Mouse (Mus musculus): ENCODE data around the gene Pex1. TPM values are rescaled to one million over a fixed set of nuclear protein-coding genes. Genes with fewer than 3 reads are reported as not detected.
"Not testable (repeated sequence)": the region's sequence is repeated elsewhere in the genome, so short reads cannot be mapped to it uniquely, and the experiment has no call there.

Gene Pex1
- polyA plus RNA-seq, 1 experiment from 2014 or later: 15.2 TPM

DNA sequence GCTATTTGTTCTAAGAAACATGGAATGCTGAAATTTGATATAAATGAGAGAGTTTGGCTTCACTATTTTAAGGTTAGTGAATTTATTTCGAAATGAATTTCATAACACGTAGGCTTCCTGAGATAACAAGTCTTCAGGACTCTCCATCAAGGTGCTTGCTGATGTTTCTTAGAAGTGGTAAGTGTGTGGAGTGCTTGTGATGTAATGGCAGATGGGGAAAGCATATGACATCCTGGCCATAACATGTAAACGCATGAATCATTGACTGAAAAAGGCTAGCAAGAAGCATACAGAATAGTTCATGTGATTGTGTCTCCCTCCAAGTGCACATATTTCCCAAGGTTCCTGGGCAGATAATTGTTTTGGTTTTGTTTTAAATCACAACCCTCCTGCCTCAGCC is 4.9 kb downstream of the Pex1 start:
- no peak overlapping the region for H3K9ac ChIP-seq
- H3K4me1 ChIP-seq: peaks cover 5% of the 10 kb centered on the region; the same call in 1 of the 2 replicates
- WGBS: 87% methylated on average over 3 of the region's 3 CpGs
- H3K4me3 ChIP-seq: no peak overlapping the region
- H3K36me3 ChIP-seq: peaks cover 13% of the 10 kb centered on the region
- H3K4me2 ChIP-seq: no peak overlapping the region
- no peaks in the 10 kb centered on the region for H3K9me3 ChIP-seq
- no peak overlapping the region for H3K27ac ChIP-seq
- no peaks in the 10 kb centered on the region for H3K27me3 ChIP-seq
- no peak for ATAC-seq (ENCODE audit: insufficient number of reproducible peaks, low FRiP score, low TSS enrichment, low read depth)

- Histone ChIP-seq H3K27me3 (no peaks in the 10 kb centered on the region), H3K9ac (no peak overlapping the region), H3K4me1 (no peaks in the 10 kb centered on the region), H3K4me2 (no peak overlapping the region), H3K9me3 (no peaks in the 10 kb centered on the region), H3K4me3 (no peak overlapping the region), H3K27ac (no peak overlapping the region), H3K36me3 (peaks cover 42% of the 10 kb centered on the region)
- ATAC-seq (ENCODE audit: insufficient number of reproducible peaks, low FRiP score, low TSS enrichment, low read depth): no peak
- 95% methylated on average over 9 of the region's 9 CpGs for WGBS
Observed at GRCm38 (mm10) chr5:3607114-3607513, 11.2 kb downstream of the Pex1 start.

GRCm38 (mm10) chr5:3609241-3609640 is 13.4 kb downstream of the Pex1 start:
- no peak for ATAC-seq (ENCODE audit: insufficient number of reproducible peaks, low FRiP score, low TSS enrichment, low read depth)
- Histone ChIP-seq H3K36me3 (peaks cover 46% of the 10 kb centered on the region), H3K4me2 (no peak overlapping the region), H3K27me3 (no peaks in the 10 kb centered on the region), H3K27ac (no peak overlapping the region), H3K4me3 (no peak overlapping the region), H3K4me1 (no peaks in the 10 kb centered on the region), H3K9ac (no peak overlapping the region), H3K9me3 (no peaks in the 10 kb centered on the region)
- WGBS: 95% methylated on average over 7 of the region's 7 CpGs

- H3K9ac ChIP-seq; ATAC-seq (ENCODE audit: insufficient number of reproducible peaks, low FRiP score, low TSS enrichment, low read depth); H3K4me3 ChIP-seq; H3K9me3 ChIP-seq; H3K27ac ChIP-seq; H3K4me2 ChIP-seq; H3K27me3 ChIP-seq; H3K4me1 ChIP-seq: not testable (repeated sequence)
- H3K36me3 ChIP-seq: peaks cover 48% of the 10 kb centered on the region
- 94% methylated on average over 2 of the region's 2 CpGs for WGBS
Observed at GRCm38 (mm10) chr5:3611835-3612234, 16.0 kb downstream of the Pex1 start.

DNA sequence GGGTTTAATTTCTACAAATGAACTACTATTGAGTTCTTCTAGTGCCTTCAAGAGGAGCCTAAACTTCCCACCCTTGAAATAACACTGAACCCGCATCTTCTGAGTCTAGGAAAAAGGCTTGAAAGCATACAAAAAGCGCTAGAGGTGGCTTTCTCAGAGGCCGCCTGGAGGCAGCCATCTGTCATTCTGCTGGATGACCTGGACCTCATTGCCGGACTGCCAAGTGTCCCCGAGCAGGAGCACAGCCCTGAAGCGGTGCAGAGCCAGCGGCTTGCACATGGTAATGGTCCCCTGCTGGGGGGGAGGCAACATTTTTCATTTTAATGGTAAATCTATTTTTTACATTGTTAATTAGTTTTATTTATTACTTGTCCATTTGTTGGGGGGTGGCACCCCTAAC is 24.6 kb downstream of the Pex1 start:
- no peak overlapping the region for H3K9ac ChIP-seq
- ATAC-seq (ENCODE audit: insufficient number of reproducible peaks, low FRiP score, low TSS enrichment, low read depth): no peak
- H3K4me3 ChIP-seq: no peak overlapping the region
- no peaks in the 10 kb centered on the region for H3K9me3 ChIP-seq
- 85% methylated on average over 7 of the region's 7 CpGs for WGBS
- H3K27ac ChIP-seq: no peak overlapping the region
- H3K4me1 ChIP-seq: no peaks in the 10 kb centered on the region
- no peaks in the 10 kb centered on the region for H3K27me3 ChIP-seq
- H3K4me2 ChIP-seq: no peak overlapping the region
- H3K36me3 ChIP-seq: peaks cover 52% of the 10 kb centered on the region

- no peak overlapping the region for H3K4me3 ChIP-seq
- H3K27ac ChIP-seq: no peak overlapping the region
- WGBS: 79% methylated on average over 5 of the region's 5 CpGs
- no peak overlapping the region for H3K4me2 ChIP-seq
- no peak for ATAC-seq (ENCODE audit: insufficient number of reproducible peaks, low FRiP score, low TSS enrichment, low read depth)
- no peaks in the 10 kb centered on the region for H3K27me3 ChIP-seq
- peaks cover 37% of the 10 kb centered on the region for H3K36me3 ChIP-seq
- H3K9ac ChIP-seq: no peak overlapping the region
- H3K9me3 ChIP-seq: no peaks in the 10 kb centered on the region
- no peaks in the 10 kb centered on the region; the same call in 1 of the 2 replicates for H3K4me1 ChIP-seq
Observed at GRCm38 (mm10) chr5:3630055-3630454, 34.2 kb downstream of the Pex1 start.

DNA sequence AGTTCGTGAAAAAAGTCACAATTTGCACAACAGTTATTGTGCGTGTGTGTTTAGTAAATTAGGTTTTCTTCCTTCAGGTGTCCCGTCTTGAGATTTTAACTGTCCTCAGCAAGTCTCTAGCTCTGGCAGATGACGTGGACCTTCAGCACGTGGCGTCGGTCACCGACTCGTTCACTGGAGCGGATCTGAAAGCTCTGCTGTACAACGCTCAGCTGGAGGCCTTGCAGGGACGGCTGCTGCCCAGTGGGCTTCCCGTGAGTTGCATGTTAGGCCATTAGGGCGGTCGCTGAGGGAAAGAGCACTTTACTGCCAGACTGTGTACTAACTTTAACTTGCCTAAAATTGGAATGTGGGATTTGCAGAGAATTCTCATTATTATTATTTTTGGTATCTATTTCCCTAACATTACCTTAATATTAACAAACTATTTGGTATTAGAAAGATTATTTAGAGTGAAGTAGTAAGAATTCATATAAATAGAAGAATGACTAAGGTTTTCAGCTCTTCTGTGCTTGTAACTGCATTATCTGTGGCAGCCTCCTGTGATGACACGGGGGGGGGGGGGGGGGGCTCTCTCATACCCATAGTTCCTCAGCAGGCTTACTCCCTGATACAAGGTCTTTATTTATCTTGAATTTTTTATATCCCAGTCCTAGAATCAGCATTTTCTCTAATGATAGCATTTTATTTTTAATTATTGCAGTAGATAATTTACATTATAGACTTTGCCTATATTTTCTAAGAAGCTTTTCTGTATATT is 35.8 kb downstream of the Pex1 start:
- Histone ChIP-seq H3K36me3 (peaks cover 29% of the 10 kb centered on the region), H3K4me1 (no peaks in the 10 kb centered on the region; the same call in 1 of the 2 replicates), H3K27me3 (no peaks in the 10 kb centered on the region), H3K9me3 (no peaks in the 10 kb centered on the region), H3K4me3 (no peak overlapping the region), H3K4me2 (no peak overlapping the region), H3K9ac (no peak overlapping the region), H3K27ac (no peak overlapping the region)
- 52% methylated on average over 16 of the region's 16 CpGs for WGBS
- no peak for ATAC-seq (ENCODE audit: insufficient number of reproducible peaks, low FRiP score, low TSS enrichment, low read depth)

- H3K27ac ChIP-seq: no peak overlapping the region
- no peak overlapping the region for H3K4me3 ChIP-seq
- 48% methylated on average over 5 of the region's 5 CpGs for WGBS
- peaks cover 26% of the 10 kb centered on the region for H3K36me3 ChIP-seq
- no peaks in the 10 kb centered on the region for H3K9me3 ChIP-seq
- H3K4me1 ChIP-seq: no peaks in the 10 kb centered on the region; the same call in 1 of the 2 replicates
- no peak overlapping the region for H3K9ac ChIP-seq
- no peak for ATAC-seq (ENCODE audit: insufficient number of reproducible peaks, low FRiP score, low TSS enrichment, low read depth)
- H3K4me2 ChIP-seq: no peak overlapping the region
- no peaks in the 10 kb centered on the region for H3K27me3 ChIP-seq
Observed at GRCm38 (mm10) chr5:3632285-3632684, 36.4 kb downstream of the Pex1 start.

GRCm38 (mm10) chr5:3633315-3633714 is 37.4 kb downstream of the Pex1 start:
- Histone ChIP-seq H3K27me3 (no peaks in the 10 kb centered on the region), H3K27ac (no peak overlapping the region), H3K9me3 (no peaks in the 10 kb centered on the region), H3K4me2 (no peak overlapping the region), H3K9ac (no peak overlapping the region), H3K4me1 (no peaks in the 10 kb centered on the region; the same call in 1 of the 2 replicates), H3K36me3 (peaks cover 25% of the 10 kb centered on the region), H3K4me3 (no peak overlapping the region)
- ATAC-seq (ENCODE audit: insufficient number of reproducible peaks, low FRiP score, low TSS enrichment, low read depth): no peak
- 69% methylated on average over 13 of the region's 13 CpGs for WGBS

DNA sequence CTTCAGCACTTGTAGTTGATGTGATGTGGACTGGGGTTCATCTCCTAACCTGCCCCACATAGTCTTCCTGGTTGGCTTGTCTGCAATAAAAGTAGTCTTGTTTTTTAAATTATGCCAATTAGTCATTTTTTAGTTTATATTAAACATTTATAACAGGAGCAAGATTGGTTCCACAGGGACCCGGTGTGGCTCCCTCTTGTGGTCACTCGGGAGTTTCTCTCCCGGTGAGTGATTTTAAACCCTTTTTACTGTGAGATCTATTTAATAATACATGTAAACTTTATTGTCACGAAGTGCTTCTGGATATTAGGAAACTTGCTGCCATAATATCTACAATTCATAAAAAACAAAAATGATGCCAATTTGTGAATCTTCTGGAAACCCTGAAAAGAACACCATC is 38.1 kb downstream of the Pex1 start:
- no peak for ATAC-seq (ENCODE audit: insufficient number of reproducible peaks, low FRiP score, low TSS enrichment, low read depth)

DNA sequence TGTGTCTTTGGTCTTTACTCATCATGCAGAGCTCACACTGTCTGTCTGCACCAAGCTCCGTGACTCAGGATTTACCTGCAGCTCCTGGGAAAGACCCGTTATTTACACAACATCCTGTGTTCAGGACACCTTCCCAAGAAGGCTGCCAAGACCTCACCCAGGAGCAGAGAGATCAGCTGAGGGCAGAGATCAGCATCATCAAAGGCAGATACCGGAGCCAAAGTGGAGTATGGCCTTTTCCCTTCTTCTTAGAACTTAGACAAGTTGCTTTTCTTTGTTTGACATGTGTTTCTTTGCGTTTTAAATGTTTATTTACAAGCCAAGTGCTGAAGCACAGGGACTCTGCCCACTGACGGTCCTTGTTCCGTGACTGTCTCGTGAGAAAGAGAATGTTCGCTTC is 39.4 kb downstream of the Pex1 start:
- no peak for ATAC-seq (ENCODE audit: insufficient number of reproducible peaks, low FRiP score, low TSS enrichment, low read depth)
- Histone ChIP-seq H3K27me3 (no peaks in the 10 kb centered on the region), H3K36me3 (peaks cover 26% of the 10 kb centered on the region), H3K27ac (no peak overlapping the region), H3K4me1 (no peaks in the 10 kb centered on the region; the same call in 1 of the 2 replicates), H3K9ac (no peak overlapping the region), H3K9me3 (no peaks in the 10 kb centered on the region), H3K4me3 (no peak overlapping the region), H3K4me2 (no peak overlapping the region)
- WGBS: 78% methylated on average over 8 of the region's 8 CpGs

More for the DNA sequence above, 38.1 kb downstream of the Pex1 start:
- WGBS: 71% methylated on average over 4 of the region's 4 CpGs
- H3K9ac ChIP-seq: no peak overlapping the region
- H3K36me3 ChIP-seq: peaks cover 25% of the 10 kb centered on the region
- H3K4me2 ChIP-seq: no peak overlapping the region
- no peaks in the 10 kb centered on the region; the same call in 1 of the 2 replicates for H3K4me1 ChIP-seq
- H3K27ac ChIP-seq: no peak overlapping the region
- no peaks in the 10 kb centered on the region for H3K27me3 ChIP-seq
- no peaks in the 10 kb centered on the region for H3K9me3 ChIP-seq
- no peak overlapping the region for H3K4me3 ChIP-seq

- peaks cover 22% of the 10 kb centered on the region for H3K36me3 ChIP-seq
- no peak overlapping the region for H3K4me2 ChIP-seq
- H3K27ac ChIP-seq: no peak overlapping the region
- 89% methylated on average over 6 of the region's 6 CpGs for WGBS
- no peaks in the 10 kb centered on the region for H3K27me3 ChIP-seq
- no peak overlapping the region for H3K9ac ChIP-seq
- H3K4me1 ChIP-seq: peaks cover 8% of the 10 kb centered on the region; the same call in 1 of the 2 replicates
- H3K9me3 ChIP-seq: no peaks in the 10 kb centered on the region
- H3K4me3 ChIP-seq: no peak overlapping the region
- ATAC-seq (ENCODE audit: insufficient number of reproducible peaks, low FRiP score, low TSS enrichment, low read depth): no peak
Observed at GRCm38 (mm10) chr5:3644621-3645020, 48.8 kb downstream of the Pex1 start.

Data from limb, embryonic 15.5 days (tissue).